Mouse (Mus musculus): ENCODE data around the gene Adcy7.

DNA sequence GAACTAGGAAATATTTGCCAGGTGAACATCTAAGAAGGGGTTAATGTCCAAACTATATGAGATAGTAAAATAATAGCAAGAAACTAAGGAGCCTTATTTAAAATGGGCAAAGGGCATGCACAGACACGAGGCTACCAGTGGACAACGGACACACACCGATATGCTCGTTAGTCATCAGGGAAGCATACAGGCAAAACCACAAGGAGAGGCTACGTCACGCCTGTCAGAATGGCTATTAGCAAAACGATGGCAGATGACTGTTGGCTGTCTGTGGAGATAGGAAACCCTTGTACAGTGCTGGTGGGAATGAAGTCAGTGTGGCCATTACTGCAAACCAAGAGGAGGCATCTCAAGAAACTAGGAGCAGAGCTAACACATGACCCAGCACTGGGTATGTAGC is 8.7 kb downstream of the Adcy7 start:
- no peak for TF ChIP-seq CTCF (IDR thresholded peaks at IDR 0.05; ENCODE audit: insufficient read depth, low read depth, low read length)
- TF ChIP-seq POLR2A (IDR thresholded peaks at IDR 0.05; ENCODE audit: insufficient read depth, low read depth, low read length) = no peak
